Mouse (Mus musculus) intestine, embryonic 14.5 days (tissue): ENCODE measurements around the gene Slc5a2. TPM values are rescaled to one million over a fixed set of nuclear protein-coding genes. Genes with fewer than 3 reads are reported as not detected.

ENCODE experiments used
- ATAC-seq: fragments of 200-750 bp; cut with Nextera tagmentation; replicated peaks from 2 replicates; pipeline ENCODE4 v1.8.0; 2017; ENCODE audit warnings: low read depth, moderate number of reproducible peaks, moderate TSS enrichment, moderate library complexity; ENCODE audit not compliant: low FRiP score, low TSS enrichment
- DNase-seq: peaks from one replicate; pipeline ENCODE4 v3.0.0-alpha.2; 2018; ENCODE audit warnings: low spot score
- H3K27ac ChIP-seq: fragments of 300-500 bp; sonication (generic); 2 replicates; pipeline ENCODE4 v1.5.1; 2014; ENCODE audit warnings: low read depth, mild to moderate bottlenecking, control low read depth
- H3K27me3 ChIP-seq: fragments of 300-500 bp; sonication (generic); replicated peaks from 2 replicates; pipeline ENCODE4 v1.6.1; 2014; ENCODE audit warnings: low read length, control low read depth; ENCODE audit not compliant: control insufficient read depth, insufficient read depth
- H3K36me3 ChIP-seq: fragments of 300-500 bp; sonication (generic); 2 replicates; pipeline ENCODE4 v1.6.1; 2014; ENCODE audit warnings: low read length, control low read depth; ENCODE audit not compliant: control insufficient read depth, insufficient read depth
- H3K4me1 ChIP-seq: fragments of 300-500 bp; sonication (generic); replicated peaks from 2 replicates; pipeline ENCODE4 v1.6.1; 2014; ENCODE audit warnings: low read length, control low read depth, mixed read lengths; ENCODE audit not compliant: control insufficient read depth, insufficient read depth
- H3K4me2 ChIP-seq: fragments of 300-500 bp; sonication (generic); 2 replicates; pipeline ENCODE4 v1.6.1; 2014; ENCODE audit warnings: low read length
- H3K4me3 ChIP-seq: fragments of 300-500 bp; sonication (generic); 2 replicates; pipeline ENCODE4 v1.5.1; 2014; ENCODE audit warnings: low read depth, low read length, control low read depth, mixed read lengths
- H3K9ac ChIP-seq: fragments of 300-500 bp; sonication (generic); 2 replicates; pipeline ENCODE4 v1.6.1; 2014; ENCODE audit warnings: mild to moderate bottlenecking, low read length
- H3K9me3 ChIP-seq: fragments of 300-500 bp; sonication (generic); 2 replicates; pipeline ENCODE4 v1.6.1; 2016; ENCODE audit warnings: low read length, control low read depth; ENCODE audit not compliant: control insufficient read depth
- WGBS: fragments of 180-500 bp; shearing (Covaris S2); extraction: QIAGEN DNeasy Blood & Tissue Kit; methylation state at CpG from one replicate; pipeline ENCODE4 v1.1.7; 2014; 5-methylcytosine and 5-hydroxymethylcytosine counted together
- polyA plus RNA-seq: library from polyadenylated mRNA; unstranded; fragments of >200 nt; fragmentation: Nextera tagmentation; extraction: Ambion mirVana; gene quantifications from 2 replicates; pipeline ENCODE4 v1.2.1, GENCODE M21; 2014

Slc5a2 gene
- polyA plus RNA-seq, 1 experiment from 2014 or later = not detected

- peak overlapping the region; percentile 74 for H3K9ac ChIP-seq
- peak overlapping the region; percentile 67 for H3K4me3 ChIP-seq
- no peak for DNase-seq
- H3K9me3 ChIP-seq = no peaks in the 10 kb centered on the region
- ATAC-seq = no peak; the same call in 1 of the 2 replicates
- H3K27ac ChIP-seq = peak overlapping the region; percentile 98
- WGBS = under 1% methylated on average over 25 of the region's 25 CpGs
- peak overlapping the region; percentile 73 for H3K4me2 ChIP-seq
- no peaks in the 10 kb centered on the region for H3K27me3 ChIP-seq
- H3K4me1 ChIP-seq = peaks cover 15% of the 10 kb centered on the region; the same call in 1 of the 2 replicates
- H3K36me3 ChIP-seq = peaks cover 32% of the 10 kb centered on the region
These were observed 27.9 kb upstream of the Slc5a2 start for GRCm38 (mm10) chr7:128237593-128237926.

DNA sequence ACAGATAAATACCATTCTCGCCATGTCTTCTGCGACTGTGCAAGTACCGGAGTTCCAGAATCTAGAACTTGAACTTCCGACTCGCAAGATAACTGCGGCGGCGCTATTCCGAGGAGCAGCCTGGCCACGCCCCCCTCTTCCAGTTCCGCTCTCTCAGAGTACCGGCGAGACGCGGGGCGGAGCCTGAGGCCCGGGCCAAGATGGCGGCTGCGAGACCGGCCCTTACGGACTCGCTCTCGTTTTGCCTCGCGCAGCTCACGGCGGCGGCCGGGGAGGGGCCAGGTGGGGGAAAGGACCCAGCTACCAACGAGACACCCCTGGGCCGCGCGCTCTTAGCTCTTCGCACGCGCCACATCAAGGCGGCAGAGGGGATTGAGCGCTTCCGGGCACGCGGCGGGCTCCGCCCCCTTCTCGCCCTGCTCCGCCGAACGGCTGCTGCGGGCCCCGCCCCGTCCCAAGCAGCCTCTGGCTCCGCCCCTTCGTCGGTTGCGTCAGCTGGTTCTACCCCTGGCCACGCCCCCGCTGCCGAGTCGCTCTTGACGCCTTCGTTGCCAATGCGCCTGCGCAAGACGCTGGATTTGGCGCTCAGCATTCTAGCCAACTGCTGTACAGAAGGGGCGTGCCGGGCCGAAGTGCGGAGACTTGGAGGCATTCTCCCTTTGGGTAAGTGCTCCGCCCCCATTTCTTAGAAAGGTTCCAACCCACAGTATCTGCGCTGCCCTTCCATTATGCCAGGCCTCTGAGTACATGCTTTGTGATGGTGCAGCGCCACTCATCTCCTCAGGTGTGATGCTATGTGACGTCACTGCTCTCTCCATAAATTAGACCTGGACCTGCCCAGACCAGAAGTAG is 27.3 kb upstream of the Slc5a2 start, which contains the start of gene 9130023H24Rik:
9130023H24Rik (minus strand) TSS at position 105 of the 852 bp plus-strand sequence.
- Histone ChIP-seq H3K27me3 (no peaks in the 10 kb centered on the region), H3K36me3 (peaks cover 38% of the 10 kb centered on the region), H3K4me2 (peak within 1 kb of the TSS; percentile 83), H3K9me3 (no peaks in the 10 kb centered on the region), H3K4me1 (peaks cover 15% of the 10 kb centered on the region; the same call in 1 of the 2 replicates), H3K4me3 (peak within 1 kb of the TSS; percentile 67), H3K27ac (peak within 1 kb of the TSS; percentile 98), H3K9ac (peak within 1 kb of the TSS; percentile 74)
- peak; percentile 92 for ATAC-seq
- under 1% methylated on average over 70 of the region's 72 CpGs for whole genome bisulfite sequencing
- peak; percentile 99 for DNase-seq

DNA sequence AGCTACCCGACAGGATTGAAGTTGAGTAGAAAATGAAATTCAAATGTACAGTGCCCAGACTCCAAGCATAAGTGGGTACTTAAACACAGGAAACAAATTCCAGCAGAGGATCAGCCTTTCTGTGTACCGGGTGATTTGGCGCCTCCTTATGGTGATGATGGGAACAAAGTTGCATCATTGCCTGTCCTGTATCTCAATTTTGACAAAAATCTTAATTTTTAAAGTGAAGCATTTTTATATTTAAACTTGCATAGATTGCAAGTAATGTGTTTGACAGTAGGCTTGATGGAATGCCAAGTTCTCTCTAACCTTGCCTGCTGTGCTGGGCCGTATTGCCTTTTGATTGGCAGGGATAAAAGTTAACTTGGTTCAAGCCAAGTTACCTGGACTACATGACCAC is 26.5 kb upstream of the Slc5a2 start:
- Histone ChIP-seq H3K4me2 (peak overlapping the region; percentile 83), H3K4me1 (peaks cover 15% of the 10 kb centered on the region; the same call in 1 of the 2 replicates), H3K36me3 (peaks cover 42% of the 10 kb centered on the region), H3K27me3 (no peaks in the 10 kb centered on the region), H3K9ac (peak overlapping the region; percentile 51), H3K27ac (peak overlapping the region; percentile 98), H3K4me3 (peak overlapping the region; percentile 67), H3K9me3 (no peaks in the 10 kb centered on the region)
- ATAC-seq (0 out of 2 replicates have a peak, but pooled peaks have one; percentile 21), DNase-seq (no peak)
- WGBS = 19% methylated on average over 4 of the region's 4 CpGs

GRCm38 (mm10) chr7:128240131-128240784 is 25.2 kb upstream of the Slc5a2 start:
- Histone ChIP-seq H3K9ac (no peak overlapping the region), H3K4me1 (peaks cover 15% of the 10 kb centered on the region; the same call in 1 of the 2 replicates), H3K27ac (no peak overlapping the region), H3K36me3 (peaks cover 54% of the 10 kb centered on the region), H3K9me3 (no peaks in the 10 kb centered on the region), H3K4me2 (no peak overlapping the region), H3K4me3 (no peak overlapping the region), H3K27me3 (no peaks in the 10 kb centered on the region)
- DNase-seq (no peak), ATAC-seq (no peak)
- 95% methylated on average over 27 of the region's 27 CpGs for whole genome bisulfite sequencing

DNA sequence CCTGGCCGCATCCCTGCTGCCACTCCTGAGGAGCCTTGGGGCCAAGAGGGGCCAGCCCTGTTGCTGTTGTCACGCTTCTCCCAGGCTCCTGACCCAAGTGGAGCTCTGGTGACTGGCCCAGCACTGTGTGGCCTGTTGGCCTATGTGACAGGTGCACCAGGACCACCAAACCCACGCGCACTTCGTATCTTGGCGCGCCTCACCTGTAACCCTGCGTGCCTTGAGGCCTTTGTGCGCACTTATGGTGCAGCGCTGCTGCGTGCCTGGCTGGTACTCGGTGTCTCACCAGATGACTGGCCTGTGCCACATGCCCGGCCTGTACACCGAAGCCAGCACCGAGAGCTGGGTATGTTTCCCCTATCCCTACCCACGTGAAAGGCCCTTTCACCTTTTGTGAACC is 23.1 kb upstream of the Slc5a2 start:
- ATAC-seq (no peak), DNase-seq (no peak)
- Histone ChIP-seq H3K9ac (no peak overlapping the region), H3K4me2 (no peak overlapping the region), H3K4me1 (peaks cover 20% of the 10 kb centered on the region; the same call in 1 of the 2 replicates), H3K36me3 (peaks cover 49% of the 10 kb centered on the region), H3K27me3 (no peaks in the 10 kb centered on the region), H3K27ac (no peak overlapping the region), H3K4me3 (no peak overlapping the region), H3K9me3 (no peaks in the 10 kb centered on the region)
- WGBS = 95% methylated on average over 16 of the region's 16 CpGs

- H3K4me3 ChIP-seq = no peak overlapping the region
- H3K27ac ChIP-seq = no peak overlapping the region; the same call in 1 of the 2 replicates
- ATAC-seq = no peak
- H3K27me3 ChIP-seq = no peaks in the 10 kb centered on the region
- WGBS = 56% methylated on average over 10 of the region's 10 CpGs
- H3K9me3 ChIP-seq = no peaks in the 10 kb centered on the region
- H3K4me2 ChIP-seq = no peak overlapping the region
- H3K36me3 ChIP-seq = peaks cover 52% of the 10 kb centered on the region
- H3K9ac ChIP-seq = no peak overlapping the region
- DNase-seq = no peak
- H3K4me1 ChIP-seq = peaks cover 27% of the 10 kb centered on the region; the same call in 1 of the 2 replicates
These were observed 21.5 kb upstream of the Slc5a2 start for GRCm38 (mm10) chr7:128243921-128244320.

DNA sequence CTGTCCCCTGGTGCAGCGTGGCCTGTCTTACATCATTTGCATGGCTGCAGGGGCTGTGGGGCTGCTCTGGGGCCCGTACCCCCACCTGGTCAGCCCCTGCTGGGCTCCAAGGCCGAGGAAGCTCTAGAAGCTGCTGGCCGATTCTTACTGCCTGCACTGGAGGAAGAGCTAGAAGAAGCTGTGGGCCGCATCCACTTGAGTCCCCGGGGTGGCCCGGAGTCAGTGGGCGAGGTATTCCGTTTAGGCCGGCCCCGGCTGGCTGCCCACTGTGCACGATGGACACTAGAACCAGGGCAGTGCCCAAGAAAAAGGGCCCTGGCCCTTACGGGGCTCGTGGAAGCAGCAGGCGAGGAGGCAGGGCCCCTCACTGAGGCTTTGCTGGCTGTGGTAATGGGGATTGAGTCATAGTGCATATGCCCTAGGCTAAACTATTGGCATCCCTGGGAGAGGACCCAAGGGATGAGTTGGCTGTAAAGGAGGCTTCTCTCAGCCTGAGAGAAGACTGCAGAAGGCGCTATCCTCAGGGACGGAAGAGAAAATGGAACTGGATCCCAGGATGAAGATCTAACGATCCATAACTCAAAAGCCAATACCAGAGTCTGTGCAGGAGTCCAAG is 20.9 kb upstream of the Slc5a2 start:
- H3K27ac ChIP-seq = no peak overlapping the region
- H3K27me3 ChIP-seq = no peaks in the 10 kb centered on the region
- no peak overlapping the region for H3K4me3 ChIP-seq
- H3K4me1 ChIP-seq = peaks cover 21% of the 10 kb centered on the region; the same call in 1 of the 2 replicates
- ATAC-seq (no peak), DNase-seq (no peak)
- no peaks in the 10 kb centered on the region for H3K9me3 ChIP-seq
- H3K9ac ChIP-seq = no peak overlapping the region
- no peak overlapping the region for H3K4me2 ChIP-seq
- peaks cover 57% of the 10 kb centered on the region for H3K36me3 ChIP-seq
- 84% methylated on average over 18 of the region's 18 CpGs for whole genome bisulfite sequencing

DNA sequence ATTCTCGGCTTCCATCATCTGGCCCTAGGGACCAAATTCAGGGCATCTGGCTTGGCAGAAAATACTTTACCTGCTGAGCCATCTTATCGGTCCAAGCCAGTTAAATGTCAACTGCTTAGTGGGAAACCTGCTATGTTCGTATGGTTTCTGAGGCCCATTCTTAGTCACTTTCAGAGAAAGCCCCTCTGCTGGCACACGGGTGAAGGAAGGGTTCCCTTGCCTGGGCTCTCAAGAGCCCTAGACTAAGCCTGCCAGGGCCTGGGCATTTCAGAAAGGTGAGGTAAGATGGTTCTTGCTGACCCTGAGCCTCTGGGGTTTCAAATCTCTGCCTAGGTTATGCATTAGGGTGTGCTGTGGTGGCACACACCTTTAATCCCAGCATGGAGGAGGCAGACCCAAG is 19.9 kb upstream of the Slc5a2 start:
- WGBS = 87% methylated on average over 4 of the region's 4 CpGs
- no peak for ATAC-seq
- Histone ChIP-seq H3K4me2 (no peak overlapping the region), H3K4me1 (peaks cover 23% of the 10 kb centered on the region; the same call in 1 of the 2 replicates), H3K27ac (peak overlapping the region; percentile 89), H3K27me3 (no peaks in the 10 kb centered on the region), H3K4me3 (no peak overlapping the region), H3K36me3 (peaks cover 59% of the 10 kb centered on the region), H3K9ac (no peak overlapping the region), H3K9me3 (no peaks in the 10 kb centered on the region)
- DNase-seq = no peak
